Mouse (Mus musculus): Measurements from ENCODE around the gene Bmp10. TPM values are rescaled to one million over a fixed set of nuclear protein-coding genes. Genes with fewer than 3 reads are reported as not detected.

The Bmp10 gene
- not detected for polyA plus RNA-seq (2014; fragmentation: Illumina TruSeq; extraction: RNeasy Lipid Tissue Mini Kit (QIAGEN cat#74804); ENCODE audit: low read depth, low replicate concordance)

GRCm38 (mm10) chr6:87428487-87429044, at the start of gene Bmp10:
Gene Bmp10, plus strand, starts transcription at chr6:87428994.

GRCm38 (mm10) chr6:87388877-87389276, 39.9 kb upstream of the Bmp10 start, which contains the start of gene Gkn3:
Gene Gkn3, minus strand, starts transcription at chr6:87388935.

Other genes starting within 250 kb of the Bmp10 start
- gene Antxr1, start 93.2 kb upstream of the Bmp10 start, polyA plus RNA-seq (2014; fragmentation: Illumina TruSeq; extraction: RNeasy Lipid Tissue Mini Kit (QIAGEN cat#74804); ENCODE audit: low read depth, low replicate concordance), result 37.9 TPM
- gene Gkn1, start 78.1 kb upstream of the Bmp10 start, polyA plus RNA-seq (2014; fragmentation: Illumina TruSeq; extraction: RNeasy Lipid Tissue Mini Kit (QIAGEN cat#74804); ENCODE audit: low read depth, low replicate concordance), result not detected
- gene Gkn2, start 55.6 kb upstream of the Bmp10 start, polyA plus RNA-seq (2014; fragmentation: Illumina TruSeq; extraction: RNeasy Lipid Tissue Mini Kit (QIAGEN cat#74804); ENCODE audit: low read depth, low replicate concordance), result not detected
- not detected for gene Gkn3, start 40.1 kb upstream of the Bmp10 start, polyA plus RNA-seq (2014; fragmentation: Illumina TruSeq; extraction: RNeasy Lipid Tissue Mini Kit (QIAGEN cat#74804); ENCODE audit: low read depth, low replicate concordance)
- 0.66 TPM for gene Arhgap25, start 104.3 kb downstream of the Bmp10 start, polyA plus RNA-seq (2014; fragmentation: Illumina TruSeq; extraction: RNeasy Lipid Tissue Mini Kit (QIAGEN cat#74804); ENCODE audit: low read depth, low replicate concordance)
- gene Prokr1, start 161.7 kb downstream of the Bmp10 start, polyA plus RNA-seq (2014; fragmentation: Illumina TruSeq; extraction: RNeasy Lipid Tissue Mini Kit (QIAGEN cat#74804); ENCODE audit: low read depth, low replicate concordance), result 0.85 TPM
- gene Aplf, start 243.2 kb downstream of the Bmp10 start, polyA plus RNA-seq (2014; fragmentation: Illumina TruSeq; extraction: RNeasy Lipid Tissue Mini Kit (QIAGEN cat#74804); ENCODE audit: low read depth, low replicate concordance), result 13.8 TPM

Measured in sigmoid colon, adult 10 weeks (tissue).